Mouse (Mus musculus): Measurements from ENCODE around the gene Bfsp2.
A peak's percentile ranks its signal among the peaks of the same experiment; 100 is the strongest.

The Bfsp2 gene

GRCm38 (mm10) chr9:103480044-103480576, at the start of gene Bfsp2:
TSS of gene Bfsp2 (minus strand) at chr9:103480420.
- no peak for DNase-seq

GRCm38 (mm10) chr9:103525041-103525537, 44.9 kb upstream of the Bfsp2 start:
- DNase-seq: no peak

- DNase-seq: no peak
These were observed 44.4 kb upstream of the Bfsp2 start for GRCm38 (mm10) chr9:103524600-103524999.

GRCm38 (mm10) chr9:103523742-103524403, 43.7 kb upstream of the Bfsp2 start:
- no peak for DNase-seq

GRCm38 (mm10) chr9:103523008-103523407, 42.8 kb upstream of the Bfsp2 start:
- no peak for DNase-seq

GRCm38 (mm10) chr9:103513884-103514283, 33.7 kb upstream of the Bfsp2 start:
- DNase-seq: no peak

- DNase-seq: no peak
These were observed 32.0 kb upstream of the Bfsp2 start for GRCm38 (mm10) chr9:103512257-103512656.

GRCm38 (mm10) chr9:103506968-103507584, 26.9 kb upstream of the Bfsp2 start:
- DNase-seq: no peak

GRCm38 (mm10) chr9:103505067-103505466, 24.8 kb upstream of the Bfsp2 start:
- peak; percentile 60 to 64 for DNase-seq

GRCm38 (mm10) chr9:103504646-103505045, 24.4 kb upstream of the Bfsp2 start:
- DNase-seq: no peak

- no peak for DNase-seq
These were observed 23.5 kb upstream of the Bfsp2 start for GRCm38 (mm10) chr9:103503586-103504298.

- DNase-seq: no peak
These were observed 22.4 kb upstream of the Bfsp2 start for GRCm38 (mm10) chr9:103502655-103503054.

- peak in 1 of 2 experiments; percentile 46 for DNase-seq
These were observed 21.7 kb upstream of the Bfsp2 start for GRCm38 (mm10) chr9:103501861-103502364.

- DNase-seq: no peak
These were observed 19.1 kb upstream of the Bfsp2 start for GRCm38 (mm10) chr9:103499366-103499765.

GRCm38 (mm10) chr9:103498699-103499098, 18.5 kb upstream of the Bfsp2 start:
- peak; percentile 57 to 67 for DNase-seq

GRCm38 (mm10) chr9:103495391-103495790, 15.2 kb upstream of the Bfsp2 start:
- DNase-seq: no peak

GRCm38 (mm10) chr9:103494346-103495020, 14.3 kb upstream of the Bfsp2 start:
- DNase-seq: peak; percentile 92

- no peak for DNase-seq
These were observed 11.8 kb upstream of the Bfsp2 start for GRCm38 (mm10) chr9:103491985-103492384.

GRCm38 (mm10) chr9:103490439-103490838, 10.2 kb upstream of the Bfsp2 start:
- peak; percentile 88 to 90 for DNase-seq

- DNase-seq: no peak
These were observed 9.7 kb upstream of the Bfsp2 start for GRCm38 (mm10) chr9:103489883-103490282.

GRCm38 (mm10) chr9:103489096-103489495, 8.9 kb upstream of the Bfsp2 start:
- DNase-seq: no peak

- no peak for DNase-seq
These were observed 6.0 kb upstream of the Bfsp2 start for GRCm38 (mm10) chr9:103486262-103486661.

- DNase-seq: no peak
These were observed 5.4 kb upstream of the Bfsp2 start for GRCm38 (mm10) chr9:103485606-103486005.

Measured in cerebellum, postnatal 36 days (tissue).